Mouse (Mus musculus): ENCODE results near the gene Cytip. TPM values are rescaled to one million over a fixed set of nuclear protein-coding genes. Genes with fewer than 3 reads are reported as not detected.
"Not testable (repeated sequence)": the region's sequence is repeated elsewhere in the genome, so short reads cannot be mapped to it uniquely, and the experiment has no call there.

Gene Cytip
- total and polyA plus RNA-seq, 2 experiments from 2014 or later, result 0.49 TPM; not detected in 1

DNA sequence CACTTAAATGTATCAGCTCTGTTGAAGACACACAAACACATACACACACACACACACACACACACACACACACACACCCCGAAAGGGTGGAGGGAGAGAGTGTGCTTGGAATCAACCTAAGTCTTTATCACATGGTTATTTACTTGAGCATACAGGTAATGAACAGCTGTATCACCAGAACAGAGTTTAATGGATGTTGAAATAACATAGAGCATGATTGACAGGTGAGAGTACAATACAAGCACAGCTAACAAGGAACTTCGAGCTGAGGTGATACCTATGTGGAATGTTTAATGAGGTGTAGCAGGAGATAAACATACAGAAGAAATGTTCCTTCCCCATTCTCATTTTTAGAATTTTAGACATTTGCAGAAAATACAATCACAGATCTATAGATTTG, 62.7 kb downstream of the Cytip start:
- TF ChIP-seq CTCF (IDR thresholded peaks at IDR 0.05; ENCODE audit: low read depth), result no peak
- H3K27me3 ChIP-seq (ENCODE audit: insufficient read depth, low read length), result no peaks in the 10 kb centered on the region
- DNase-seq (ENCODE audit: low spot score), result no peak
- H3K4me2 ChIP-seq (ENCODE audit: low read depth, low read length), result no peak overlapping the region
- 65% methylated on average over 2 of the region's 2 CpGs for WGBS
- H3K9ac ChIP-seq (replicated peaks; ENCODE audit: low read length), result no peak overlapping the region
- no peaks in the 10 kb centered on the region for H3K36me3 ChIP-seq (ENCODE audit: insufficient read depth, low read length)
- no peak for ATAC-seq
- H3K4me1 ChIP-seq (ENCODE audit: insufficient read depth, low read length), result no peaks in the 10 kb centered on the region
- H3K4me3 ChIP-seq (ENCODE audit: low read length), result no peak overlapping the region
- H3K9me3 ChIP-seq (ENCODE audit: low read length), result no peaks in the 10 kb centered on the region
- no peak overlapping the region for H3K27ac ChIP-seq

DNA sequence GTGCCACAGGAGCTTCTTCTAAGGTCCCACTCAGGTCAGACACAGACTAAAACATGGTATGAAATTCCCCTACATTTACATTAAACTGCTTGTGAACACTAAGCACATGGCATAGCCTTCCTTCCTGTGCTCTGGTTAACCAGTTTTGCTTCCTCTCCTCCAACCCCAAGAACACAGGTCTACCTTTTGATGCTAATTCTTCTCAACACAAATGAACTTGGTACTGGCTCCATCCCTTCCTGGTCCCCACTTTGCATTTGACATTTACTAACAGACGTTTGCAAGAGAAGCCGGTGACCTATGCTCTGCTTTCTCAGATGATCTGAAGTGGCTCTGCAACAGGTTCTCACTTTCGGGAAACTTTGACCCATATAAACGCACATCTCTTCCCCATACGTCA, 65.4 kb downstream of the Cytip start:
- WGBS, result 89% methylated on average over 5 of the region's 5 CpGs
- no peak for DNase-seq (ENCODE audit: low spot score)
- Histone ChIP-seq H3K9ac (replicated peaks; ENCODE audit: low read length) (no peak overlapping the region), H3K27ac (no peak overlapping the region), H3K4me1 (ENCODE audit: insufficient read depth, low read length) (no peaks in the 10 kb centered on the region), H3K9me3 (ENCODE audit: low read length) (no peaks in the 10 kb centered on the region), H3K4me3 (ENCODE audit: low read length) (no peak overlapping the region), H3K27me3 (ENCODE audit: insufficient read depth, low read length) (no peaks in the 10 kb centered on the region), H3K4me2 (ENCODE audit: low read depth, low read length) (no peak overlapping the region), H3K36me3 (ENCODE audit: insufficient read depth, low read length) (no peaks in the 10 kb centered on the region)
- no peak for TF ChIP-seq CTCF (IDR thresholded peaks at IDR 0.05; ENCODE audit: low read depth)
- ATAC-seq, result no peak

DNA sequence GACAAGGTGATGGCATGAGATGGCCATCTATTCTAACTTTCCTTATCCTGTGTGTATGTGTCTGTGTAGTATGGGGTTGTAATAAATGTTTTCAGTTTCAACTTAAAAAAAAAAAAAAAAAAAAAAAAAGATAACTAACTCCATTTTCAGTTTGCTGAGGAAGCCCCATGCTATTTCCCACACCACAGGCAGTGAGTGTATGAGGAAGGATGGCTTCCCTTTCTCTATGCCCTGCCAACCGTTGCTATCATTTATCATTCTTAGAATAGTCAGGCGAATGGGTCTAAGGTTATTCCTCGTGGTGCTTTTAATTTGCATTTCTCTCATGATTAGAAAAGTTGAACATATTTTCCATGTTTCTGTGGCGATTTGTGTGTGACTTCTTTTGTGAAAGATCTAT, 84.2 kb downstream of the Cytip start:
- no peak for TF ChIP-seq CTCF (IDR thresholded peaks at IDR 0.05; ENCODE audit: low read depth)
- Histone ChIP-seq H3K4me2 (ENCODE audit: low read depth, low read length) (no peak overlapping the region), H3K9ac (replicated peaks; ENCODE audit: low read length) (no peak overlapping the region), H3K4me1 (ENCODE audit: insufficient read depth, low read length) (no peaks in the 10 kb centered on the region), H3K9me3 (ENCODE audit: low read length) (no peaks in the 10 kb centered on the region), H3K27ac (no peak overlapping the region), H3K27me3 (ENCODE audit: insufficient read depth, low read length) (no peaks in the 10 kb centered on the region), H3K36me3 (ENCODE audit: insufficient read depth, low read length) (no peaks in the 10 kb centered on the region), H3K4me3 (ENCODE audit: low read length) (no peak overlapping the region)
- DNase-seq (ENCODE audit: low spot score) (no peak), ATAC-seq (no peak)
- WGBS, result 67% methylated on average over 4 of the region's 4 CpGs

GRCm38 (mm10) chr2:58107887-58108286, 87.4 kb downstream of the Cytip start:
- H3K9me3 ChIP-seq (ENCODE audit: low read length); H3K4me2 ChIP-seq (ENCODE audit: low read depth, low read length); ATAC-seq; H3K4me1 ChIP-seq (ENCODE audit: insufficient read depth, low read length); H3K27me3 ChIP-seq (ENCODE audit: insufficient read depth, low read length); H3K36me3 ChIP-seq (ENCODE audit: insufficient read depth, low read length); DNase-seq (ENCODE audit: low spot score); H3K27ac ChIP-seq; H3K9ac ChIP-seq (replicated peaks; ENCODE audit: low read length); H3K4me3 ChIP-seq (ENCODE audit: low read length): not testable (repeated sequence)
- 91% methylated on average over 12 of the region's 16 CpGs for WGBS

DNA sequence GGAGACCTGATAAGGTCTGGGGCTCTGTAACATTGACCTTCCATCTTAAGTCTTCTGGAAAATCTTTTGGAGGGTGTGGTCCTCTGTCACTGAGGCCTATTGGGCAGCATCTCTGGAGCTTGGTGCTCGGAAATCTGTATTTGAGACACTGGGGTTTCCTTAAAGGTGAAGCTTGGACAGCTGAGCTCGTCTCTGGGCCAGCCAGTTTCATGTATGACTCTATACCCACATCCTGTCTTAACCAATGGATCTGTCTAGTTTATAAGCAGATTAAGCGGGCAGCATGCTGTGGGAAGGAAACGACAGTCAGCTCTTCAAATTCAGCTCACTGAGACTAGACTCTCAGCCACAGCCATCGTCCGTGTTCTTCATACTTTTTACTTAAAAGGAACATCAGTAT, 88.3 kb downstream of the Cytip start:
- Histone ChIP-seq H3K36me3 (ENCODE audit: insufficient read depth, low read length) (no peaks in the 10 kb centered on the region), H3K9ac (replicated peaks; ENCODE audit: low read length) (no peak overlapping the region), H3K27ac (no peak overlapping the region), H3K27me3 (ENCODE audit: insufficient read depth, low read length) (no peaks in the 10 kb centered on the region), H3K9me3 (ENCODE audit: low read length) (no peaks in the 10 kb centered on the region), H3K4me1 (ENCODE audit: insufficient read depth, low read length) (no peaks in the 10 kb centered on the region), H3K4me2 (ENCODE audit: low read depth, low read length) (no peak overlapping the region), H3K4me3 (ENCODE audit: low read length) (no peak overlapping the region)
- TF ChIP-seq CTCF (IDR thresholded peaks at IDR 0.05; ENCODE audit: low read depth), result no peak
- no peak for DNase-seq (ENCODE audit: low spot score)
- no peak for ATAC-seq
- WGBS, result 87% methylated on average over 6 of the region's 6 CpGs

- no peak for ATAC-seq
- WGBS, result 61% methylated on average over 1 of the region's 1 CpGs
- no peaks in the 10 kb centered on the region for H3K9me3 ChIP-seq (ENCODE audit: low read length)
- no peak overlapping the region for H3K9ac ChIP-seq (replicated peaks; ENCODE audit: low read length)
- no peaks in the 10 kb centered on the region for H3K4me1 ChIP-seq (ENCODE audit: insufficient read depth, low read length)
- no peak overlapping the region for H3K4me3 ChIP-seq (ENCODE audit: low read length)
- no peak overlapping the region for H3K4me2 ChIP-seq (ENCODE audit: low read depth, low read length)
- no peak overlapping the region for H3K27ac ChIP-seq
- DNase-seq (ENCODE audit: low spot score), result no peak
- H3K36me3 ChIP-seq (ENCODE audit: insufficient read depth, low read length), result no peaks in the 10 kb centered on the region
- no peak for TF ChIP-seq CTCF (IDR thresholded peaks at IDR 0.05; ENCODE audit: low read depth)
- H3K27me3 ChIP-seq (ENCODE audit: insufficient read depth, low read length), result no peaks in the 10 kb centered on the region
Observed at GRCm38 (mm10) chr2:58094818-58095217, 100.5 kb downstream of the Cytip start.

DNA sequence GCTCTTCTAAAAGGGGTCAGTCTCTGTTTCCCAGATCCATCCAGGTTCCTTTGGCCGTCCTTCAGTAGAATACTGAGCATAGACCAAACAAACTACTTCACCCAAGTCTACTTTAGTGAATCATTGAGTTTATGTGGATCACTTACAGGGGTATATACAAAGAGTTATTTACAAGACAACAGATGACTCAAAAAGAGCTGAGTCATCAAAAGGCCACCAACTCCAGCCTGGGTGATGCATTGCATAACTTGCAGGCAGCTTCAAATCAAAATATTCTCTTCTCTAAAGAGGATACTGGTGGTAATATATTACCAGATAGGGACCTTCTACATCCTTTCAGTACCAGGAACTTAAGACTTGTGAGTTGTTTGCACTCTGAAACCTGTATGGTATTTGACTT, 108.9 kb downstream of the Cytip start:
- WGBS, result 86% methylated on average over 1 of the region's 1 CpGs
- no peak for ATAC-seq
- no peak for DNase-seq (ENCODE audit: low spot score)
- Histone ChIP-seq H3K27ac (no peak overlapping the region), H3K9me3 (ENCODE audit: low read length) (no peaks in the 10 kb centered on the region), H3K27me3 (ENCODE audit: insufficient read depth, low read length) (no peaks in the 10 kb centered on the region), H3K4me3 (ENCODE audit: low read length) (no peak overlapping the region), H3K9ac (replicated peaks; ENCODE audit: low read length) (no peak overlapping the region), H3K36me3 (ENCODE audit: insufficient read depth, low read length) (no peaks in the 10 kb centered on the region), H3K4me1 (ENCODE audit: insufficient read depth, low read length) (no peaks in the 10 kb centered on the region), H3K4me2 (ENCODE audit: low read depth, low read length) (no peak overlapping the region)
- TF ChIP-seq CTCF (IDR thresholded peaks at IDR 0.05; ENCODE audit: low read depth), result no peak

All from hindbrain, postnatal 0 days (tissue).